Mouse (Mus musculus) myocyte (in vitro differentiated cells): Measurements from ENCODE around the gene Gm43191. TPM values are rescaled to one million over a fixed set of nuclear protein-coding genes. Genes with fewer than 3 reads are reported as not detected.

ENCODE experiments used
- H3K27me3 ChIP-seq: one replicate; pipeline ENCODE4 v1.6.1; 2011; ENCODE audit not compliant: control insufficient read depth, insufficient read depth, insufficient read length
- H3K36me3 ChIP-seq: one replicate; pipeline ENCODE4 v1.6.1; 2011; ENCODE audit not compliant: control insufficient read depth, insufficient read depth
- H3K4me2 ChIP-seq: one replicate; pipeline ENCODE4 v1.6.1; 2011; ENCODE audit warnings: low read depth, control low read depth
- H3K4me3 ChIP-seq: one replicate; pipeline ENCODE4 v1.5.1; 2011; ENCODE audit warnings: mild to moderate bottlenecking, control low read depth, moderate library complexity
- H3K79me2 ChIP-seq: one replicate; pipeline ENCODE4 v1.6.1; 2011; ENCODE audit not compliant: control insufficient read depth, insufficient read depth
- H3ac ChIP-seq: one replicate; pipeline ENCODE4 v1.6.1; 2011; ENCODE audit not compliant: control insufficient read depth, insufficient read length
- CEBPB ChIP-seq: IDR thresholded peaks from 2 replicates; pipeline ENCODE4 v1.6.1; 2011; ENCODE audit warnings: mild to moderate bottlenecking, moderate library complexity; ENCODE audit not compliant: poor library complexity, insufficient read depth, severe bottlenecking
- E2F4 ChIP-seq: IDR thresholded peaks from one replicate; pipeline ENCODE4 v1.6.1; 2011; ENCODE audit warnings: mild to moderate bottlenecking, control low read depth, moderate library complexity; ENCODE audit not compliant: insufficient read depth
- MAX ChIP-seq: IDR thresholded peaks from one replicate; pipeline ENCODE4 v1.6.1; 2011; ENCODE audit warnings: low read depth, mild to moderate bottlenecking, control low read depth
- MYOD1 ChIP-seq, 3 experiments: IDR thresholded peaks; one replicate each; pipeline ENCODE4 v1.6.1; 2011; ENCODE audit warnings: control low read depth in 2 of 3, low read depth in 2 of 3, mild to moderate bottlenecking in 2 of 3, moderate library complexity in 1 of 3; ENCODE audit not compliant: insufficient read length in 2 of 3, control insufficient read depth in 1 of 3
- MYOG ChIP-seq, 3 experiments: IDR thresholded peaks; one replicate each; pipeline ENCODE4 v1.6.1; 2011; ENCODE audit warnings: control low read depth in 2 of 3, low read depth in 2 of 3, mild to moderate bottlenecking in 2 of 3; ENCODE audit not compliant: insufficient read length in 2 of 3, control insufficient read depth in 1 of 3, insufficient read depth in 1 of 3
- POLR2A ChIP-seq: IDR thresholded peaks from one replicate; pipeline ENCODE4 v1.6.1; 2011; ENCODE audit warnings: low read depth, mild to moderate bottlenecking, control low read depth, moderate library complexity; ENCODE audit not compliant: insufficient read length
- POLR2AphosphoS2 ChIP-seq: IDR thresholded peaks from one replicate; pipeline ENCODE4 v1.6.1; 2011; ENCODE audit warnings: low read depth, control low read depth; ENCODE audit not compliant: insufficient read length
- REST ChIP-seq: IDR thresholded peaks from one replicate; pipeline ENCODE4 v1.6.1; 2011; ENCODE audit warnings: mild to moderate bottlenecking, control low read depth, moderate library complexity; ENCODE audit not compliant: insufficient read depth, insufficient read length
- SRF ChIP-seq: IDR thresholded peaks from one replicate; pipeline ENCODE4 v1.6.1; 2011; ENCODE audit warnings: low read depth; ENCODE audit not compliant: control insufficient read depth, insufficient read length
- TCF12 ChIP-seq: IDR thresholded peaks from one replicate; pipeline ENCODE4 v1.6.1; 2011; ENCODE audit warnings: mild to moderate bottlenecking, control low read depth; ENCODE audit not compliant: poor library complexity, insufficient read depth, severe bottlenecking
- TCF3 ChIP-seq: IDR thresholded peaks from one replicate; pipeline ENCODE4 v1.6.1; 2011; ENCODE audit warnings: low read depth, control low read depth; ENCODE audit not compliant: insufficient read length
- USF1 ChIP-seq: IDR thresholded peaks from one replicate; pipeline ENCODE4 v1.6.1; 2011; ENCODE audit warnings: low read depth, mild to moderate bottlenecking, control low read depth, moderate library complexity
- polyA plus RNA-seq: library from polyadenylated mRNA; unstranded; fragments of >200 nt; fragmentation: generic; extraction: Trizol; gene quantifications from one replicate; pipeline ENCODE4 v1.2.1, GENCODE M21; 2012; ENCODE audit warnings: missing spikeins

Gene Gm43191
- polyA plus RNA-seq, 1 experiment: not detected

DNA sequence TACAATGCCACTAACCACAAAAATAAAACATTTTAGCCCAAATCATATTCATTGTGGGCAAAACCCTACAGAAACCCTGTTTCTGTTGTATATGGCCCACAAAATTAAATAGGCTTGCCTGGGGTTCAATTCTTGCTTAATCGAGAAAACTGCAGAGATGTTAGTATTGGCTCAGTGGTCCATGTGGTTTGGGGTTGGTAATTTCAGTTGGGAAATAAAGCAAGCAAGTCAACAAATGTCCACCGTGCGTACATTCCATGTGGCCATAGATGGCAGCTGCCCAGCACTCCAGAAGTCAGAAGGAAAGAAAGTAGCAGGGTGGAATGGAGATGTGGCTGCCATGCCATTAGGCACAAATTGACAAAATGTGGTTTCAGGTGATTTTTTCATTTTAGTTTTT is 48.1 kb downstream of the Gm43191 start:
- no peaks in the 10 kb centered on the region for H3K27me3 ChIP-seq
- TF ChIP-seq REST (no peak), MYOD1 (IDR thresholded peaks at IDR 0.05; ENCODE audit: control insufficient read depth in 1 of 3, insufficient read length in 2 of 3, low read depth in 2 of 3) (no peak), CEBPB (no peak), E2F4 (no peak), POLR2AphosphoS2 (no peak), USF1 (no peak), MAX (no peak), TCF12 (no peak), POLR2A (no peak), MYOG (IDR thresholded peaks at IDR 0.05; ENCODE audit: control insufficient read depth in 1 of 3, insufficient read depth in 1 of 3, insufficient read length in 2 of 3, low read depth in 2 of 3) (no peak), SRF (no peak), TCF3 (no peak)
- H3K79me2 ChIP-seq: no peaks in the 10 kb centered on the region
- H3ac ChIP-seq: no peak overlapping the region
- no peak overlapping the region for H3K4me2 ChIP-seq
- H3K4me3 ChIP-seq: no peak overlapping the region
- peaks cover 53% of the 10 kb centered on the region for H3K36me3 ChIP-seq

DNA sequence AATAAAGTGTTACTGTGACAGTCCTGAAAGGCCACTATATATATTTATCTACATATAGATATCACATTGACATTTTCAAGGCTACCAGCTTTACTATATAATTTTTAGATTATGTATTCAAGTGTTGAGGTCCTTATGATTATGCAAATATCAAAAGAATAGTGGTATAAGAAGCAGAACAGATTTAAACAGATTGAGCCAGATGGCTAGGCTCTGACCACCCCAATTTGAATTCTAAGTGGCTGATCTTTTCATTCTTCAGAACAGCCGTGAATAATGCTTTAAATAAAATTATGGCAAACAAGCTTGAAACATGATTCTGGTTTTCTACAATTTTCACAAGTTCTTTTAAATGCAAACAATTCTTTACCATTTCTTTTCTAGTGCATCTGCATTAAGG is 49.6 kb downstream of the Gm43191 start:
- no peak for TF ChIP-seq TCF12
- TF ChIP-seq USF1: no peak
- TF ChIP-seq CEBPB: no peak
- TF ChIP-seq REST: no peak
- no peak for TF ChIP-seq TCF3
- TF ChIP-seq SRF: no peak
- H3ac ChIP-seq: no peak overlapping the region
- H3K36me3 ChIP-seq: peaks cover 46% of the 10 kb centered on the region
- no peaks in the 10 kb centered on the region for H3K79me2 ChIP-seq
- H3K4me2 ChIP-seq: no peak overlapping the region
- H3K4me3 ChIP-seq: no peak overlapping the region
- no peaks in the 10 kb centered on the region for H3K27me3 ChIP-seq

GRCm38 (mm10) chr3:116622641-116623040 is 58.4 kb downstream of the Gm43191 start:
- Histone ChIP-seq H3ac (no peak overlapping the region), H3K79me2 (no peaks in the 10 kb centered on the region), H3K27me3 (no peaks in the 10 kb centered on the region), H3K4me2 (no peak overlapping the region), H3K36me3 (no peaks in the 10 kb centered on the region), H3K4me3 (no peak overlapping the region)
- TF ChIP-seq SRF (no peak), POLR2A (no peak), TCF12 (no peak), MYOG (IDR thresholded peaks at IDR 0.05; ENCODE audit: control insufficient read depth in 1 of 3, insufficient read depth in 1 of 3, insufficient read length in 2 of 3, low read depth in 2 of 3) (no peak), TCF3 (no peak), REST (no peak)

- Histone ChIP-seq H3K4me3 (no peak overlapping the region), H3K79me2 (no peaks in the 10 kb centered on the region), H3K36me3 (no peaks in the 10 kb centered on the region), H3K27me3 (no peaks in the 10 kb centered on the region), H3K4me2 (no peak overlapping the region), H3ac (no peak overlapping the region)
- TF ChIP-seq TCF3: no peak
- no peak for TF ChIP-seq MYOG (IDR thresholded peaks at IDR 0.05; ENCODE audit: control insufficient read depth in 1 of 3, insufficient read depth in 1 of 3, insufficient read length in 2 of 3, low read depth in 2 of 3)
- no peak for TF ChIP-seq USF1
- TF ChIP-seq TCF12: no peak
- TF ChIP-seq POLR2A: no peak
- TF ChIP-seq MYOD1 (IDR thresholded peaks at IDR 0.05; ENCODE audit: control insufficient read depth in 1 of 3, insufficient read length in 2 of 3, low read depth in 2 of 3): no peak
- TF ChIP-seq REST: no peak
- TF ChIP-seq MAX: no peak
- no peak for TF ChIP-seq POLR2AphosphoS2
- no peak for TF ChIP-seq SRF
- TF ChIP-seq E2F4: no peak
- TF ChIP-seq CEBPB: no peak
These were observed 60.3 kb downstream of the Gm43191 start for GRCm38 (mm10) chr3:116620636-116621370.

DNA sequence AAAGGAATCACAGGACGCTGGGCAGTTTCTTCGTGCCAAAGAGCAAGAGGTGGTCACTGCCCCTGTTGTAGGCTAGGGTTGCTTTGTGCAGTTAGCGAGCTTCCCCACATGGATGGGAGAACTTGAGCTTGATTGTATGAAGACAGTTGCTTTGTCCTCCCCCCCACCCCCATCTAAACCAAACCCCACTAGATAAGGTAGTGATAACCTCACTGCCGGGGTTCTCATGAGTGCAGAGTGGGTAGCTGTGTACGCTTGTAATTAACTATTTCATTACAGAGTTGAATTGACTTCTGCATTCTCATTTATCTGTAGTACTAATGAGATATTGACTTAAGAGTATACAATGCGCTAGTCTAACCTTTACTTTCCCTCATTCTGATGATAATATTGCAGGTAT is 62.2 kb downstream of the Gm43191 start:
- Histone ChIP-seq H3K4me3 (no peak overlapping the region), H3K4me2 (no peak overlapping the region), H3K79me2 (no peaks in the 10 kb centered on the region), H3ac (no peak overlapping the region), H3K27me3 (no peaks in the 10 kb centered on the region), H3K36me3 (no peaks in the 10 kb centered on the region)
- TF ChIP-seq CEBPB (no peak), POLR2AphosphoS2 (no peak), E2F4 (no peak), MYOD1 (IDR thresholded peaks at IDR 0.05; ENCODE audit: control insufficient read depth in 1 of 3, insufficient read length in 2 of 3, low read depth in 2 of 3) (no peak), REST (no peak), MYOG (IDR thresholded peaks at IDR 0.05; ENCODE audit: control insufficient read depth in 1 of 3, insufficient read depth in 1 of 3, insufficient read length in 2 of 3, low read depth in 2 of 3) (no peak), USF1 (no peak), MAX (no peak), TCF12 (no peak), TCF3 (no peak), SRF (no peak), POLR2A (no peak)
